Mouse (Mus musculus): Measurements from ENCODE around the gene Fxyd5. TPM values are rescaled to one million over a fixed set of nuclear protein-coding genes. Genes with fewer than 3 reads are reported as not detected.

Gene Fxyd5
- total RNA-seq, 2 experiments from 2014 or later = 244 to 471 TPM

DNA sequence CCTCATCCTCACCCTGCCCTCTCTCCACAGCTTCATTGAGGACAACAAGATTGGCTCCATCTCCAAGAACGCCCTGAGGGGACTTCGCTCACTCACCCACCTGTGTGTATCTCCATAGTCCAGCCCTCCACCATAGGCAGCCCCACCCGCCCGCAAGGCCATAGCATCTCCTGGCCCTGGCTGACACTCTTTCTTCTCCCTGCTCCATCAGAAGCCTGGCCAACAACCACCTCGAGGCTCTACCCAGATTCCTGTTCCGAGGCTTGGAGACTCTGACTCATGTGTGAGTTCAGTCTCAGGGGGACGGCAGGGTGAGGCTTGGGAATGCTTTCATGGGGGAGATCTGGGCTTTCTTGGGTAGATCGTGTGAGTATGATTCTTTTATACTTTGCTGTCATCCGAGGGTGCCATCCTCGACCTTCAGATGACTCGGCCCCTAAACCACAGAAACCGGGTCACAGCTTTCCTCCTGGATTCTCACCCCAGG lies 20.8 kb upstream of the Fxyd5 start:
- ATAC-seq (replicated peaks; ENCODE audit: poor library complexity) = no peak

DNA sequence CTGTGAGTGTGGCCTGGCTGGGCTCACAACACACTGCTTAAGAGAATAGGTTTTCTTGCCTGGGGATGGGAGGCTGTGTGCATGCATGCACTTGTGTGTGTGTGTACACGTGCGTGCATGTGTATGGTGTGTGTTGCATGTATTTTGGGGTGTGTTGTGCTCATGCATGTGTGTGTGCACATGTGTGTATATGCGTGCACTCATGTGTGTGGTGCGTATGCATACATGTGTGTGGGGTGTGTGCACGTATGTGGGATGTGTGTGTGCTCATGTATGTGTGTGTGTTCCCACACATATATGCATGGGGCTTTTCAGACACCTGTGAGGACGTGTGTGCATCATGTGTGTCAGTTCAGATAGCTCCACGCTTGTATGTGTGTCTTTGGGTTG lies 18.3 kb upstream of the Fxyd5 start:
- no peak for ATAC-seq (replicated peaks; ENCODE audit: poor library complexity)

DNA sequence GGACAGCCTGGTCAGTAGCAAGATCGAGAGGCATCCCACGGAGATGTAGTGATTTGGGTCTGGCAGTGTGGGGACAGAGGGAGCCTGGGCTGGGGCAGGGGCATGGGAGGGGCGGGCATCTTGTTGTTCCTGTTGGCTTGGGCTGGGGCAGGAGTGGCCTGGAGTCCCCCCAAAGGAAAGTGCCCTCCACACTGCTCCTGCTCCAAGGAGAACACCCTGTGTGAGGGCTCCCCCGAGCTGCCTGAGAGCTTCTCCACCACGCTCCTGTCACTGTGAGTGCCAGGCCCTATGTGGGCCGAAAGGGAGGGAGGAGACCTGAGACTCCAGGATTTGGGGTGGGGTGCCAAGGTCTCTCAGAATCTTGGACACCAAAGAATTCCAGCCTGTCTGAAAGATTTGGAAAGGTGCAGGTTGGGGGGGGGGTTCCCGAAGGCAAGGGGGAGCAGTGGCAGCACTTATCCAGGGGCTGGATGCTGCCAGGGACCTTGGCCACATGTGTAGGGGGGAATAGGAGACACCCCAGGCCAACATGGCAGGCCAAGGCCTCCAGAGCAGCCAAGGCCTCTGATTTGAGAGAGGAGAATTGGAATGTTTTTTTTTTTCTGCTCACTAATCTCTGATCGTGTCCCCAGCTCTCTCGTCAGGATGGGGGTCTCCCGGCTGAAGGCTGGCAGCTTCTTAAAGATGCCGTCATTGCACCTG lies 17.8 kb upstream of the Fxyd5 start:
- no peak for ATAC-seq (replicated peaks; ENCODE audit: poor library complexity)

DNA sequence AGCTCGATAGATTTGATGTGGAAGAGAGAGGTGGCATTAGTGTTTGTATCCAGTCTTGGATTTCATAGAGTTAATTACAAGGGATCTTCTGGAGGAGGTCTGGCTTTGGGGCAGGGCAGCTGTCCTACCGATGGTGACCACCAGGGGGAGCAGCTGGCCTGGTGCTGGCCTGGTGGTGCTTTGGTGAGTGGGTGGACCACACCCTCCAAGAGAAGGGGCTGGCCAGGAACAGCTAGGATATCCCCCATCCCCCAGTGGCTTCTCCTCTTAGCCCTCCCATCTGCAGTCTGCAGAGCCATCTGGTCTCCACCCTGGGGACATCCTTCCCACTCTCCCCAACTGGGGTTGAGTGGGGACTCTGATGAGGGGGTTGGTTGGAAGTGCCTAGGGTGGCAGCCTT lies 16.8 kb upstream of the Fxyd5 start, which contains the start of gene Lgi4:
TSS of gene Lgi4 (plus strand) at position 235 of the 400 bp plus-strand sequence.
- ATAC-seq (replicated peaks; ENCODE audit: poor library complexity) = peak; percentile 90

DNA sequence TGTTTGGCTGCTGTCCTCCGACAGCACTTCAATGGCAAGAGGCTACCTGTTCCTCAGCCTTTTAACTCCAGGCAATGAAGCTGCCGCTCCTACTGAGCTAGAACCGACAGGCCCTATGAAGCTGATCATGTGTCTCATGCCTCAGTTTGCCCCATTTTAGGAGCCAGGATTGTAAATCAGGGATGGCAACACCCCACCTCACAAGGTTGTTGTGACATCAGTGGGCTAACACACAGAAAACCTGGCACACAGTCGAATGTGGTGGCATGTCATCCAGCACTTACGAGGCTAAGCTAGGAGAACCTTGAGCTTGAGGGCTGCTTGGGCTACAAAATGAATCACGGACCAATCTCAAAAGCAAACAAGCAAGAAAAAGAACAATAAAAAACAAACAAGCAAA lies 15.9 kb upstream of the Fxyd5 start:
- ATAC-seq (replicated peaks; ENCODE audit: poor library complexity) = no peak

DNA sequence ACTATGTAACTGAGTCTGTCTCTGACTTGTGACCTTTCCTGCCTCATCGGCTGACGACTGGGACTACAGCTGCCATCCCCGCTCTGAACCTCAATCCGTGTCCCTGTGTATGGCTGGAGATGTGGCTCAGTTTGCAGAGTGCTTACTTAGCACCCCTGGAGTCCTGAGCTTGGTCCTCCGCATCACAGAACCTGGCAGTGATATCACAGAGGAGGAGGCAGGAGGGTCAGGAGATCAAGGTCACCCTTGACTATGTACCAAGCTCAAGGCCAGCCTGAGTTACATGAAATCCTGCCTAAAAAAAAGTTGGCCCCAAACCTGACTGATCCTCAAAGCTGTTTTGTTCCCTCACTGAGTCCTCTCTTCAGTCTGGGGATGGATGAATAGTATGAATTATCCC lies 15.4 kb upstream of the Fxyd5 start:
- no peak for ATAC-seq (replicated peaks; ENCODE audit: poor library complexity)

GRCm38 (mm10) chr7:31057071-31057470 lies 14.8 kb upstream of the Fxyd5 start, which contains the start of gene Fxyd1:
Gene Fxyd1, minus strand, starts transcription at chr7:31057199.
- ATAC-seq (replicated peaks; ENCODE audit: poor library complexity) = no peak

- no peak for ATAC-seq (replicated peaks; ENCODE audit: poor library complexity)
Measured at GRCm38 (mm10) chr7:31056448-31056847, 14.2 kb upstream of the Fxyd5 start.

GRCm38 (mm10) chr7:31055883-31056282 lies 13.6 kb upstream of the Fxyd5 start:
- no peak for ATAC-seq (replicated peaks; ENCODE audit: poor library complexity)

- ATAC-seq (replicated peaks; ENCODE audit: poor library complexity) = no peak
Measured at GRCm38 (mm10) chr7:31055354-31055824, 13.1 kb upstream of the Fxyd5 start.

GRCm38 (mm10) chr7:31054661-31055320 lies 12.5 kb upstream of the Fxyd5 start:
- ATAC-seq (replicated peaks; ENCODE audit: poor library complexity) = no peak

DNA sequence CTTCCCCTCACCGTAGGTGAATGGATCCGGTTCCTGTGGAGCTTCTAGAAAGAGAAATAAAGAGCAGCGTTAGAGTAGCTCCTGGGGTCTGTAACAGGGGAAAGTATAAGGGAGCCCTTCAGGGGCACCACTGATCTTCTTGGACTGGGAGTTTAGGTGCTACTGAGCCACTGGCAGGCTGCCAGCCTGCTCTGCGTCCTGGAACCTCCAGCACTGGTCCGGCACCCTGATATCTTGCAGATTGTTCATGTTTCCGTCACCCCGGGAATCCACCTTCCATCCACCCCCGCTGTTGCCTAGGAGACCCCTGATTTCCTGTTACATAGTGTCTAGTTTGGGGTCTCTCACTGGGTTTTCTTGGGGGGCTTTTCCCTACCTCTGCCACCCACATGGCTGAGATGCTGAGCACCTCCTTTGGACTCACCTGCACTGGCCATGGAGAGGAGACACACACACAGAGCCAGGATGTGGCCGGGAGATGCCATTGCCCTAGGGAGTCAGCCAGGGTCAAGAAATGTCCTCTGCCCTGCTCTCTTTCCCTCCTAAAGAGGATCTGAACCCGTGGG lies 11.7 kb upstream of the Fxyd5 start:
- no peak for ATAC-seq (replicated peaks; ENCODE audit: poor library complexity)

GRCm38 (mm10) chr7:31052636-31053434 lies 10.6 kb upstream of the Fxyd5 start:
- peak; percentile 41 for ATAC-seq (replicated peaks; ENCODE audit: poor library complexity)

- no peak for ATAC-seq (replicated peaks; ENCODE audit: poor library complexity)
Measured at GRCm38 (mm10) chr7:31052251-31052635, 10.0 kb upstream of the Fxyd5 start.

DNA sequence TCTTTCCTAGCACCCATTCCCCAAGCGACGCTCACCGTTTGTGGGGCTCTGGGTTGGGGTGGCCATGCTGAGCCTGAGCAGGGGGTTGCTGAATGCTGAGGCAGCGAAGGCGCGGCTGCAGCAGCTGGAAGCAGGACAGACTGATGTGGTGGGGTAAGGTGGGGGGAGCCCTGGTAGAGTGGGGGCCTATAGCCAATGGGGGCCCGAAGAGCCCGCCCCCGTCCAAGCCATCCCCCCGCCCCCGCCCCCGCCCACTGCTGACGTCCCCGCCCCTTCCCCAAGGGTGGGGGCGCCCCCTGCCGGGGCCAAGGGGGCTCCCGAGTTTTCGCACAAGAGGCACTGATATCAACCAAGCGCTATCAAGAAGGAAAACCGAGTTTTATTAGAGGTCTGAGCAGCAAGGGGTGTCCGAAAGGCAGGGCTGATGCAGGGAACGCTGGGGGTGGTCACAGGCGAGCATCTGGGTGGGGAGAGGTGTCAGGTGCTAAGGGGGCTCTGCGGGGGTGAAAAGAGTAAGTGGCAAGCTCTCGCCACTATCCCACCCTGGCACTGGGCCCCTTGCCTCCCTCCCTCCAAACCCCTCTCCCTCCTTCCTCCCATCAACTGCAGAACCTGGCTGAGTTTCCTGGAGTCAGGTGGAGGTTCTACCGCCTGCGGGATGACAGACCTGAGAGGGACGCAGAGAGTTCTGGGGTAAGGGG lies 9.2 kb upstream of the Fxyd5 start, which contains the start of gene Fxyd7:
TSS of gene Fxyd7 (minus strand) at position 147 of the 701 bp plus-strand sequence.
- no peak for ATAC-seq (replicated peaks; ENCODE audit: poor library complexity)

DNA sequence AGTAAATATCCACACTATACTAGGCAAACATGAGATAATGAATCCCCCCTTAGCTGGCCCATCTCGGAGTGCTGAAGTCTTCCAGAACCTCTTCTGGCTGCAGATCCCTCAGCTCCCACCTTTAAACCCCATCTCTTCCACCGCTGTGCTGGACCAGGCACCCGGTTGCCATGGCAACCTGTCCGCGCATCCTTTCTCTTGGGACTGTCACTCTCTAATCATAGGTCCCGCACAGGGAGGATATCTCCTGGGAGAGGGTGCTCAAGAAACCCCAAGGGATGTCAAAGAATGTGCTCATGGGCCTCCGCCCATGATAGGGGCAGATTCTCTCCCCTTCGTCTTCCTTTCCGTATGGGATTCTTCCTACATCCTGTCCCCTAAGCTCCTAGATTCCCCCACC lies 8.6 kb upstream of the Fxyd5 start:
- ATAC-seq (replicated peaks; ENCODE audit: poor library complexity) = no peak

GRCm38 (mm10) chr7:31050487-31050886 lies 8.2 kb upstream of the Fxyd5 start:
- ATAC-seq (replicated peaks; ENCODE audit: poor library complexity) = no peak

GRCm38 (mm10) chr7:31049846-31050281 lies 7.6 kb upstream of the Fxyd5 start:
- ATAC-seq (replicated peaks; ENCODE audit: poor library complexity) = no peak; the same call in 1 of the 2 replicates

- no peak for ATAC-seq (replicated peaks; ENCODE audit: poor library complexity)
Measured at GRCm38 (mm10) chr7:31049135-31049845, 7.0 kb upstream of the Fxyd5 start.
